Mouse (Mus musculus) kidney, postnatal 14 days (tissue): ENCODE measurements at regions not wholly inside any gene's neighbourhood (a gene's known extent, or its start where the extent isn't known, plus 50 kb on each side); places are given as distances from the start of the nearest gene placed in this dataset.
A peak's percentile ranks its signal among the peaks of the same experiment; 100 is the strongest.

ENCODE experiments used
- DNase-seq: peaks from one replicate; pipeline ENCODE4 v3.0.0; 2022; ENCODE audit warnings: mixed read lengths

GRCm38 (mm10) chr8:17782650-17783049, 1195.4 kb downstream of the Defb40 start:
- no peak for DNase-seq

GRCm38 (mm10) chr8:17781559-17782283, 1196.3 kb downstream of the Defb40 start:
- no peak for DNase-seq

GRCm38 (mm10) chr8:17775411-17775810, 1202.6 kb downstream of the Defb40 start:
- DNase-seq, result no peak

- DNase-seq, result no peak
These were observed 1204.7 kb downstream of the Defb40 start for GRCm38 (mm10) chr8:17773311-17773710.

- no peak for DNase-seq
These were observed 1210.5 kb downstream of the Defb40 start for GRCm38 (mm10) chr8:17767441-17768007.

GRCm38 (mm10) chr8:17724672-17725071, 1253.4 kb downstream of the Defb40 start:
- no peak for DNase-seq

GRCm38 (mm10) chr8:17709162-17709561, 1268.9 kb downstream of the Defb40 start:
- no peak for DNase-seq

GRCm38 (mm10) chr8:17708409-17708808, 1269.6 kb downstream of the Defb40 start:
- DNase-seq, result no peak

- no peak for DNase-seq
These were observed 1273.8 kb downstream of the Defb40 start for GRCm38 (mm10) chr8:17704289-17704688.

GRCm38 (mm10) chr8:17700362-17700761, 1277.7 kb downstream of the Defb40 start:
- no peak for DNase-seq

GRCm38 (mm10) chr8:17690074-17690848, 1287.8 kb downstream of the Defb40 start:
- DNase-seq, result no peak

GRCm38 (mm10) chr8:17689641-17690040, 1288.4 kb downstream of the Defb40 start:
- DNase-seq, result no peak

GRCm38 (mm10) chr8:17687084-17687483, 1291.0 kb downstream of the Defb40 start:
- no peak for DNase-seq

GRCm38 (mm10) chr8:17664371-17665141, 1313.5 kb downstream of the Defb40 start:
- no peak for DNase-seq

GRCm38 (mm10) chr8:17659753-17660361, 1318.2 kb downstream of the Defb40 start:
- no peak for DNase-seq

- peak; percentile 7 for DNase-seq
These were observed 1324.3 kb downstream of the Defb40 start for GRCm38 (mm10) chr8:17653786-17654185.

- DNase-seq, result no peak
These were observed 1330.5 kb downstream of the Defb40 start for GRCm38 (mm10) chr8:17647559-17647958.

GRCm38 (mm10) chr8:17621109-17621508, 1356.9 kb downstream of the Defb40 start:
- no peak for DNase-seq

- DNase-seq, result no peak
These were observed 1359.2 kb downstream of the Defb40 start for GRCm38 (mm10) chr8:17618846-17619245.

- no peak for DNase-seq
These were observed 1359.9 kb downstream of the Defb40 start for GRCm38 (mm10) chr8:17618147-17618546.

- no peak for DNase-seq
These were observed 1375.2 kb downstream of the Defb40 start for GRCm38 (mm10) chr8:17602861-17603260.

GRCm38 (mm10) chr8:17598736-17599135, 1379.3 kb downstream of the Defb40 start:
- no peak for DNase-seq

- no peak for DNase-seq
These were observed 1381.5 kb downstream of the Defb40 start for GRCm38 (mm10) chr8:17596559-17596958.
